Mouse (Mus musculus) naive thymus-derived CD4-positive, alpha-beta T cell, adult 5 months (primary cell): Measurements from ENCODE around the gene Pde10a. TPM values are rescaled to one million over a fixed set of nuclear protein-coding genes. Genes with fewer than 3 reads are reported as not detected.

Experiments used
- polyA plus RNA-seq: library from polyadenylated mRNA; unstranded; fragments of 100-300 nt; shearing (Covaris generic); gene quantifications from one replicate; pipeline ENCODE4 v1.2.1, GENCODE M21; 2017

Gene Pde10a
- polyA plus RNA-seq, result not detected

DNA sequence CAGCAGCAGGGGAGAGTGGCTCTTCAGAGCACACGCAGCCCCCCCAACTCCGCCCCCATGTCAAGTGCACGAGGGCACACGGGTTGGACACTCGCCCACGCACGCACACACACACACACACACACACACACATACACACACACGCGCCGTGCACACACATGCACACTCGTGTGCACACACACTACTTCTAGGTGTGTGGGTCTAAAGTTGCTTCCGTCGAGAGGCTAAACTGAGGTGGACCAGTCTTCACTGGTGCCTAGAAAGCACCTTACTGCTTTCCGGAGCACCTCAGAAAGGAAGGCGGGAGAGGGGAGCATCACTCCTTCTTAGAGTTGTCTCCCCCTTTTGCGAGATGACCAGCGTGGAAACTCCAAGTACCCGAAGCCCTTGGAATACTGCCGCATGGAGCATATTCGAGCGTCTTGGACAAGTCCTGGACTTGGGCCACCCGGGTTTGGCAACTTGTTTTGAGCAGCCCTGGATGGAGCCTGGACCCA is at the start of gene Pde10a:
Gene Pde10a, plus strand, starts transcription at position 148 of the 497 bp plus-strand sequence.

GRCm38 (mm10) chr17:8566850-8567249 is 41.7 kb downstream of the Pde10a start, which contains the start of gene Gm17087:
TSS of gene Gm17087 (minus strand) at chr17:8566950.

DNA sequence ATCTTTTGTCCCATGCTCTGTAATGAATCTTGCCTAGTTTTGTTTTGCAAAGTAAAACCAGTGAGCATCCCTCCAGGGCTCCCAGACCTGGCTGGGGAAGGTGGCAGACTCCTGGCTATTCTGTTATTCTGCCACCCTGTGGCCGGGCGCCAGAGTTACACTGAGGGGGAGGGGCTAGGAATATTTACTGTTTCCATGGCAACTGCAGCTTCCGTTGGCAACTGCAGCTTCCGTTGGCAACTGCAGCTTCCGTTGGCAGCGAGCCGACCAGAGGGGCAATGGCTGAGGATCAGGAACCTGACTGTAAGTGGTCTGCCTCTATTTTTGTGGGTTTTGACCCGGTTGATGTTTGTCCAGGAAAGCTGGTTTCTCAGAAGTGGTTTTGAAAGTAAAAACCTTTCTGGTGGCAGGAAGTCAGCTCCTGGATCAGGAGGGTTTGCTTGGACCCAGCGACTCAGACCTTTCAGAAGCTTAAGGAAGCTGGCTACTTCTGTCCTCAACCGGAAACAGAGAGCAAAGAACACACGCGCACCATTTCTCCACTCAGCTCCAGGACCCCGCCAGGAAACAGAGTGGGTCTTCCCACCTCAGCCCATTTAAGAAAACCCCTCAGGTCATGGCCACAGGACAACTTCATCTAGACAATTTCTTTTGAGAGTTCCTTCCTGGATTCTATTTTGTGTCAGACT is 463.1 kb downstream of the Pde10a start, which contains the start of gene 1700010I14Rik:
Gene 1700010I14Rik, plus strand, starts transcription at position 215 of the 689 bp plus-strand sequence.

Other genes starting within 250 kb of the Pde10a start
- gene Mpc1, start 242.5 kb upstream of the Pde10a start, polyA plus RNA-seq, result 107 TPM
- gene Sft2d1, start 214.3 kb upstream of the Pde10a start, polyA plus RNA-seq, result 153 TPM
- gene Prr18, start 187.9 kb upstream of the Pde10a start, polyA plus RNA-seq, result not detected
- not detected for gene T2, start 169.4 kb upstream of the Pde10a start, polyA plus RNA-seq
- gene T, start 90.9 kb upstream of the Pde10a start, polyA plus RNA-seq, result not detected
- gene Gm17087, start 41.6 kb downstream of the Pde10a start, polyA plus RNA-seq, result 1.1 TPM